Mouse (Mus musculus) liver, embryonic 16.5 days (tissue): ENCODE data around the gene Gm6401. TPM values are rescaled to one million over a fixed set of nuclear protein-coding genes. Genes with fewer than 3 reads are reported as not detected.
"Not testable (repeated sequence)": the region's sequence is repeated elsewhere in the genome, so short reads cannot be mapped to it uniquely, and the experiment has no call there.

Experiments
- ATAC-seq: fragments of 200-750 bp; cut with Nextera tagmentation; 2 replicates; pipeline ENCODE4 v1.8.0; 2017; ENCODE audit warnings: low read depth, mild to moderate bottlenecking, moderate number of reproducible peaks, moderate library complexity
- H3K27ac ChIP-seq: fragments of 300-500 bp; sonication (generic); 2 replicates; pipeline ENCODE4 v1.5.1; 2014; ENCODE audit warnings: mild to moderate bottlenecking, low read length
- H3K27me3 ChIP-seq: fragments of 300-500 bp; sonication (generic); 2 replicates; pipeline ENCODE4 v1.6.1; 2014; ENCODE audit warnings: low read depth, low read length, mixed read lengths; ENCODE audit not compliant: control insufficient read depth, insufficient read depth
- H3K36me3 ChIP-seq: fragments of 300-500 bp; sonication (generic); 2 replicates; pipeline ENCODE4 v1.6.1; 2014; ENCODE audit warnings: mild to moderate bottlenecking; ENCODE audit not compliant: control insufficient read depth, insufficient read depth
- H3K4me1 ChIP-seq: fragments of 300-500 bp; sonication (generic); 2 replicates; pipeline ENCODE4 v1.6.1; 2014; ENCODE audit warnings: low read depth, low read length, mixed read lengths; ENCODE audit not compliant: control insufficient read depth
- H3K4me2 ChIP-seq: fragments of 300-500 bp; sonication (generic); 2 replicates; pipeline ENCODE4 v1.6.1; 2014; ENCODE audit warnings: low read depth, low read length, mixed read lengths
- H3K4me3 ChIP-seq: fragments of 300-500 bp; sonication (generic); 2 replicates; pipeline ENCODE4 v1.5.1; 2014; ENCODE audit warnings: low read depth, mild to moderate bottlenecking, low read length
- H3K9ac ChIP-seq: fragments of 300-500 bp; sonication (generic); 2 replicates; pipeline ENCODE4 v1.6.1; 2014; ENCODE audit warnings: low read depth, low read length
- H3K9me3 ChIP-seq: fragments of 300-500 bp; sonication (generic); replicated peaks from 2 replicates; pipeline ENCODE4 v1.6.1; 2016; ENCODE audit warnings: low read length; ENCODE audit not compliant: control insufficient read depth
- WGBS: fragments of 180-500 bp; shearing (Covaris S2); extraction: QIAGEN DNeasy Blood & Tissue Kit; methylation state at CpG from one replicate; pipeline ENCODE4 v1.1.7; 2014; ENCODE audit not compliant: insufficient replicate concordance; 5-methylcytosine and 5-hydroxymethylcytosine counted together
- polyA plus RNA-seq: library from polyadenylated mRNA; unstranded; fragments of >200 nt; fragmentation: Nextera tagmentation; extraction: Ambion mirVana; gene quantifications from 2 replicates; pipeline ENCODE4 v1.2.1, GENCODE M21; 2015

Gm6401 gene
- not detected in 2 replicates for polyA plus RNA-seq

DNA sequence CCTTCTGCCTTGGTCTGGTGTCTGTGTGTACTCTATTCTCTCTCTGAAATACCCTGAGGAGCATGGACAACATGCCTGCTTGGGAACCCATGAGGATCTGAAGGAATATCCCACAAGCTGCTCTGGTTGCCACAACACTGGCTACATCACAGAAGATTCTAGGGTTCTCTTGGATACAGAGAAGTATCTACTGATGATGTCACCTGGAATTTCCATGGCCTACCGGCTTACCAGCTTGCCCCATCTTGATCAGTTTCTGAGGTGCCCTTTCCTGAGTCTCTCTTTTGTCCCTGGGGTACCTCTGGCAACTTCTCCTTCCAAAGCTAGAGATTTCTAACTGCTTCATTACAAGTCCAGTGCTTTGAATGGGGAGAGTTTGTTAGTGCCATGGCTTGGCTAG lies at the start of gene Gm6401:
Gene Gm6401 (minus strand): TSS at position 101 of the 400 bp plus-strand sequence.
- 67% methylated on average over 1 of the region's 1 CpGs for WGBS

DNA sequence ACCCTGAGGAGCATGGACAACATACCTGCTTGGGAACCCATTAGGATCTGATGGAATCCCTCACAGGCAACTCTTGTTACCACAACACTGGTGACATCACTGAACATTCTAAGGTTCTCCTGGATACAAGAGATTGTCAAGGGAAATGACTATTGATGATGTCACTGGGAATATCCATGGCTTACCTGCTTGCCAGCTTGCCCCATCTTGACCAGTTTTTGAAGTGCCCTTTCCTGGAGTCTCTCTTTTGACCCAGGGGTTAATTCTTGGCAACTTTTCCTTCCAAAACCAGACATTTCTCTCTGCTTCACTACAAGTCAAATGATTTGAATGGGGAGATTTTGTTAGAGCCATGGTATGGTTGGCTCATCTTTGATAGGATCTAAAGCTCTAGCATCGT lies 15.5 kb upstream of the Gm6401 start, which contains the start of gene Gm3543:
Gene Gm3543 (minus strand): TSS at position 101 of the 400 bp plus-strand sequence.
- not testable (repeated sequence) for H3K4me1 ChIP-seq, H3K4me3 ChIP-seq, H3K36me3 ChIP-seq, H3K4me2 ChIP-seq, H3K27me3 ChIP-seq, H3K9me3 ChIP-seq, ATAC-seq, H3K27ac ChIP-seq, H3K9ac ChIP-seq
- 80% methylated on average over 1 of the region's 1 CpGs for WGBS

More for the DNA sequence above, at the start of gene Gm6401:
- not testable (repeated sequence) for H3K27me3 ChIP-seq, H3K4me1 ChIP-seq, H3K4me3 ChIP-seq, H3K27ac ChIP-seq, H3K9ac ChIP-seq, ATAC-seq, H3K9me3 ChIP-seq, H3K4me2 ChIP-seq, H3K36me3 ChIP-seq

DNA sequence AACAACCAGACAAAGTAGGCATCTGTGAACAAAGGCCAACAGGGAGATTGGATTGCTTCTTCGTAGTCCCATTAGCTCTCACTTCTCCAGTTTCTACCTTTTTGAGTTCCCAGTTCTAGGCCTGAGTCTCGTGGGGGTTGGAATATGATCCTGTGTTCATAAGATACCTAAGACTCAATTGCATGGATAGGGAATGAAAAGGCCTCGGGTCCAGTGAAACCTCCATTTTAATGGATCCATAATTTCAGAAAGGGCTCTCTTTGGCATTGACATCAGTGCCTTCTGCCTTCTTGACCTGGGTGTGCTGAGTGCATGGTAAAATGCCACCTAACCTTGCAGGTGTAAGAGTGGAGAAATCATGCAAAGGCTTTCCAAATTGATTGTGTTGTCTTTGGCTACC lies 869 bp upstream of the Gm6401 start:
- H3K27me3 ChIP-seq, H3K4me2 ChIP-seq, H3K4me1 ChIP-seq, ATAC-seq, H3K36me3 ChIP-seq, H3K4me3 ChIP-seq, H3K9ac ChIP-seq, H3K27ac ChIP-seq, H3K9me3 ChIP-seq: not testable (repeated sequence)
- 41% methylated on average over 3 of the region's 3 CpGs for WGBS

DNA sequence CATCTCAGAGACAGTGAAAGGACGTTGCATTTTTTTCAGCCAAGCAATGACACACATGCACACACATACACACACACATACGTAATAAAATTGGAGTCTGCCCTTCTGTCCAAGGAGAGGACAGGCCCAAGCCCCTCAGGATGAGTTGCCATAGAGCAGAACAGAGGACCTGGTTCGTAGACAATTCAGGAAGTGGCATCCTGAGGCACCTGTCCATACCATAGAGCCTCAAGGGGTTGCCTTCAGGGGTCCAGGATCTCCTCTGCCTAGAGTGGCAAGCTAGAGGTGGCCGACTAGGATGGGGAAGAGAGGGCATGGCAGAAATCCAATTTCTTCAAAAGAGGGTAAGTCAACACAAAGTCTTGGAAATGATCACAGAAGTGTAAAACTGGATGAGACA lies 3.6 kb downstream of the Gm6401 start:
- H3K27me3 ChIP-seq, H3K4me2 ChIP-seq, H3K4me3 ChIP-seq, H3K9me3 ChIP-seq, H3K9ac ChIP-seq, H3K4me1 ChIP-seq, ATAC-seq, H3K36me3 ChIP-seq, H3K27ac ChIP-seq: not testable (repeated sequence)
- WGBS, result 36% methylated on average over 4 of the region's 4 CpGs

DNA sequence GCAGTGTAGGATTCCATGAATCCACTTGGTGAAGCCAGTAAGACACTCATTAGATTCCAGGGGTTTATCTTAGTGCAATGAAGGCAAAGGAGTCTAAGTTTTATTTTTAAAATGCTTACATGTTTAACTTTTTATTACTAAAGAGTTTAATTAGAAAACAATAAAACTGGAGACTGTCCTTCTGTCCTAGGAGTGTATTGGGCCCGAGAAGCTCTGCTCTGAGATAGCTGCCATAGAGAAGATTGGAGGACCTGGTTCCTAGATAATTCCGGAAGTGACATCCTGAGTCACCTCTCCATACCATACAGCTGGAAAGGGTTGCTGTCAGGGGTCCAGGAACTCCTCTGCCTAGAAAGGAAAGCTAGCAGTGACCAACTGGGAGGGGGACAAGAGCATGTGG lies 24.0 kb downstream of the Gm6401 start, which contains the start of gene 1700024B05Rik:
Gene 1700024B05Rik (plus strand): TSS at position 301 of the 400 bp plus-strand sequence.
- H3K36me3 ChIP-seq, H3K27me3 ChIP-seq, ATAC-seq, H3K27ac ChIP-seq, H3K4me2 ChIP-seq, H3K4me3 ChIP-seq, H3K4me1 ChIP-seq, H3K9ac ChIP-seq, H3K9me3 ChIP-seq: not testable (repeated sequence)
- 79% methylated on average over 1 of the region's 2 CpGs for WGBS

DNA sequence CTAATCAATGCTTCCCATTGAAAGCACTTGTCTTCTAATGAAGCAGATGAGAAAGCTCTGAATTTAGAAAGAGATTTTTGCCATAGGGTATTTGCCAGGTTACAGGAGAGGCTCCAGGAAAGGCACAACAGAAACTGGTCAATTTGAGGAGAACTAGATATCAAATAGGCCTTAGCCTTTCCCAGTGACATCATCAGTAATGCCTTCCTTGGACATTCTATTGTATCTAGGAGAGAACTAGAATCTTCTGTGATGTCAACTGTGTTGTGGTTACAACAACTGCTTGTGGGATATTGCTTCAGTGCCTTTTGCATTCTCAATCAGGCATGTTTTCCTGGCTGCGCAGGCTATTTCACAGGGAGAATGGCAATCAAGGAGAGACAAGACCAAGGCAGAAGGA lies 43.1 kb downstream of the Gm6401 start, which contains the start of gene 1700049E17Rik1:
Gene 1700049E17Rik1 (plus strand): TSS at position 301 of the 400 bp plus-strand sequence.
- H3K9ac ChIP-seq, ATAC-seq, H3K36me3 ChIP-seq, H3K4me1 ChIP-seq, H3K27ac ChIP-seq, H3K4me3 ChIP-seq, H3K4me2 ChIP-seq, H3K9me3 ChIP-seq, H3K27me3 ChIP-seq: not testable (repeated sequence)
- no CpG with 5 or more reads among the region's 1 CpGs for WGBS

Other genes with a start within 250 kb of the Gm6401 start
- not detected in 2 replicates for gene Gm7929, start 217.3 kb downstream of the Gm6401 start, polyA plus RNA-seq
- gene Gm47189, start 195.5 kb downstream of the Gm6401 start, polyA plus RNA-seq, result not detected in 2 replicates
- gene Gm7980, start 60.6 kb downstream of the Gm6401 start, polyA plus RNA-seq, result not detected in 2 replicates
- gene 1700049E17Rik1, start 43.0 kb downstream of the Gm6401 start, polyA plus RNA-seq, result not detected in 2 replicates
- gene 1700024B05Rik, start 23.9 kb downstream of the Gm6401 start, polyA plus RNA-seq, result not detected in 2 replicates
- not detected in 2 replicates for gene Gm3543, start 15.4 kb upstream of the Gm6401 start, polyA plus RNA-seq
- gene Gm7951, start 149.4 kb upstream of the Gm6401 start, polyA plus RNA-seq, result not detected in 2 replicates
- gene Gm17027, start 194.7 kb upstream of the Gm6401 start, polyA plus RNA-seq, result not detected in 2 replicates
- not detected in 2 replicates for gene Gm3573, start 222.9 kb upstream of the Gm6401 start, polyA plus RNA-seq